Mouse (Mus musculus): Measurements from ENCODE around the gene Bri3bp. TPM values are rescaled to one million over a fixed set of nuclear protein-coding genes. Genes with fewer than 3 reads are reported as not detected.
A peak's percentile ranks its signal among the peaks of the same experiment; 100 is the strongest.

Gene Bri3bp
- polyA plus RNA-seq, 1 experiment from 2014 or later, result 25.3 TPM

DNA sequence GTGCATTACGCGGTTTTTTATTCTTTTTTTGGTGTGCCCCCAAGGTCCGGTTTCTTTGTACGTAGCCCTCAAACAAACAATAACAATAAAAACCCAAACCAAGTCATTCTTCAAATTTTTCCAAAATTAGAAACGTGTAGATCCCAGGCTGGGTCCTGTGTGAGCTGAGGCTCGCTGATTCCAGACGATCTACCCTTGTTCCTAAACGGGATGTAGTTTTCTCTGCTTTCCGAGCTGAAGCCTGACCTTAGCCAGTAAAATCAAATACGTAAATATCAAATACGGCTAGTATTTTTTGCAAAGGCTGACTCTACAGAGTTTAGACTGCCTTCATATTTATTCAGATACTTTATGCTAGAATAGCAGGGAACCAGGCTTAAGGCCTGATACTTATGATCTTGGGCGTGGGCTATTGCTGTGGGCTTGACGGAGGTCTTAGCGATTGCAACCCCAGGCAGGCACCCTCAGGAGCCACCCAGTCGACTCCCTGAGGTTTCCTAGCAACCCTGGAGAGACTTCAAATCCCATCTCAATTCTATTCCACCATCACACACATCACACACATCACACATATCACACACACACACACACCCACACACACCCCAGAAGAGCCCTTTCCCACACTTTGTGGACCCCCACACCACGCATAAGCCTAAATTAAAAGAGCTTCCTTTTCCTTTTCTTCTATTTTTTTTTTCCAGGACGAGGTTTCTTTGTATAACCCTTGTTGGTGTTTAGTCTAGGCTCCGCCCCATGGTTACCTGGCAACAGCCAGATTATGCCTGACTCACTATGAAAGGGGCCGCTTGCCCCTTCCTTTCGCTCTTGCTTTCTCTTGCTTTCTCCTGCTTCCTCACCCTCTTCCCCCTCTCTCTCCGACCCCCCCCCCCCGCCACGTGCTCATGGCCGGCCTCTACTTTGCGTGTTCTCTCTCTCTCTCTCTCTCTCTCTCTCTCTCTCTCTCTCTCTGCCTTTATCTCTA, 47.5 kb upstream of the Bri3bp start:
- 5% methylated on average over 21 of the region's 25 CpGs for WGBS
- no peak for TF ChIP-seq EP300 (optimal IDR thresholded peaks at IDR 0.05)
- TF ChIP-seq CTCF (IDR thresholded peaks at IDR 0.05; ENCODE audit: low read depth), result no peak
- Histone ChIP-seq H3K27me3 (ENCODE audit: control insufficient read depth, insufficient read depth, low read length) (no peaks in the 10 kb centered on the region), H3K4me2 (replicated peaks; ENCODE audit: low read depth) (peak overlapping the region; percentile 51), H3K9ac (ENCODE audit: low read length) (peak overlapping the region; percentile 64), H3K4me3 (ENCODE audit: low read depth, low read length) (peak overlapping the region; percentile 17), H3K9me3 (ENCODE audit: control insufficient read depth, low read length) (no peaks in the 10 kb centered on the region), H3K36me3 (ENCODE audit: control insufficient read depth, insufficient read depth, low read length) (no peaks in the 10 kb centered on the region), H3K4me1 (replicated peaks; ENCODE audit: control insufficient read depth, insufficient read depth) (peaks cover 8% of the 10 kb centered on the region; the same call in 1 of the 2 replicates), H3K27ac (replicated peaks) (peak overlapping the region; percentile 96)
- peak; percentile 42 for ATAC-seq (ENCODE audit: low FRiP score, low TSS enrichment)
- DNase-seq (ENCODE audit: low spot score), result peak; percentile 94

DNA sequence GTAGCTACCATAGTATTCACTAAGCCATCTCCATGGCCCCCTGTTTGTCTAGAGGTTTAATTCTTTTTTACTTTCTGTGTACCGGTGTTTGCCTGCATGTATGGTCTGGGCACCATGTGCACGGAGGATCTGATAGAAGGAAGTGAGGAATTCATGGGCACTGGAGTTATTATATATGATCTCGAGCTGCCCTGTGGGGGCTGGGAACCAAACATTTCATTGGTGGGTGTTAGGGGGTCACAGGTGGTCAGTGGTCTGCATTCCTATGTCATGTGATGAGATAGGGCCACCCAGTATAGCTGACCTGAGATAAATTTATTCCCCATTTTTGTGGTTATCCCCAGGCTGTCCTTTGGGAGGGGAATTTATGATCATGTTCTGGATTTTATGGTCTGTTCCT, 46.4 kb upstream of the Bri3bp start:
- H3K9ac ChIP-seq (ENCODE audit: low read length), result no peak overlapping the region
- no peak overlapping the region for H3K4me3 ChIP-seq (ENCODE audit: low read depth, low read length)
- peak overlapping the region; percentile 96 for H3K27ac ChIP-seq (replicated peaks)
- peaks cover 8% of the 10 kb centered on the region; the same call in 1 of the 2 replicates for H3K4me1 ChIP-seq (replicated peaks; ENCODE audit: control insufficient read depth, insufficient read depth)
- H3K27me3 ChIP-seq (ENCODE audit: control insufficient read depth, insufficient read depth, low read length), result no peaks in the 10 kb centered on the region
- H3K4me2 ChIP-seq (replicated peaks; ENCODE audit: low read depth), result peak overlapping the region; percentile 51; the same call in 1 of the 2 replicates
- DNase-seq (ENCODE audit: low spot score) (no peak), ATAC-seq (ENCODE audit: low FRiP score, low TSS enrichment) (no peak)
- 30% methylated on average over 3 of the region's 3 CpGs for WGBS
- no peaks in the 10 kb centered on the region for H3K9me3 ChIP-seq (ENCODE audit: control insufficient read depth, low read length)
- no peak for TF ChIP-seq EP300 (optimal IDR thresholded peaks at IDR 0.05)
- TF ChIP-seq CTCF (IDR thresholded peaks at IDR 0.05; ENCODE audit: low read depth), result no peak
- H3K36me3 ChIP-seq (ENCODE audit: control insufficient read depth, insufficient read depth, low read length), result no peaks in the 10 kb centered on the region

GRCm38 (mm10) chr5:125400903-125401302, 40.5 kb upstream of the Bri3bp start:
- TF ChIP-seq CTCF (IDR thresholded peaks at IDR 0.05; ENCODE audit: low read depth) (peak; percentile 47), EP300 (optimal IDR thresholded peaks at IDR 0.05) (no peak)
- H3K36me3 ChIP-seq (ENCODE audit: control insufficient read depth, insufficient read depth, low read length), result no peaks in the 10 kb centered on the region
- WGBS, result 32% methylated on average over 7 of the region's 7 CpGs
- DNase-seq (ENCODE audit: low spot score) (no peak), ATAC-seq (ENCODE audit: low FRiP score, low TSS enrichment) (no peak)
- no peak overlapping the region for H3K27ac ChIP-seq (replicated peaks)
- H3K4me3 ChIP-seq (ENCODE audit: low read depth, low read length), result no peak overlapping the region
- no peak overlapping the region for H3K9ac ChIP-seq (ENCODE audit: low read length)
- H3K27me3 ChIP-seq (ENCODE audit: control insufficient read depth, insufficient read depth, low read length), result no peaks in the 10 kb centered on the region
- H3K4me2 ChIP-seq (replicated peaks; ENCODE audit: low read depth), result no peak overlapping the region
- H3K9me3 ChIP-seq (ENCODE audit: control insufficient read depth, low read length), result no peaks in the 10 kb centered on the region
- H3K4me1 ChIP-seq (replicated peaks; ENCODE audit: control insufficient read depth, insufficient read depth), result no peaks in the 10 kb centered on the region

- no peak for TF ChIP-seq CTCF (IDR thresholded peaks at IDR 0.05; ENCODE audit: low read depth)
- TF ChIP-seq EP300 (optimal IDR thresholded peaks at IDR 0.05), result no peak
- no peak overlapping the region for H3K4me3 ChIP-seq (ENCODE audit: low read depth, low read length)
- no peaks in the 10 kb centered on the region for H3K36me3 ChIP-seq (ENCODE audit: control insufficient read depth, insufficient read depth, low read length)
- ATAC-seq (ENCODE audit: low FRiP score, low TSS enrichment) (no peak), DNase-seq (ENCODE audit: low spot score) (no peak)
- H3K27ac ChIP-seq (replicated peaks), result no peak overlapping the region
- no peaks in the 10 kb centered on the region for H3K27me3 ChIP-seq (ENCODE audit: control insufficient read depth, insufficient read depth, low read length)
- H3K4me1 ChIP-seq (replicated peaks; ENCODE audit: control insufficient read depth, insufficient read depth), result no peaks in the 10 kb centered on the region
- H3K9ac ChIP-seq (ENCODE audit: low read length), result no peak overlapping the region
- no peak overlapping the region for H3K4me2 ChIP-seq (replicated peaks; ENCODE audit: low read depth)
- no peaks in the 10 kb centered on the region for H3K9me3 ChIP-seq (ENCODE audit: control insufficient read depth, low read length)
- WGBS, result 66% methylated on average over 10 of the region's 10 CpGs
These were observed 38.9 kb upstream of the Bri3bp start for GRCm38 (mm10) chr5:125402476-125402875.

DNA sequence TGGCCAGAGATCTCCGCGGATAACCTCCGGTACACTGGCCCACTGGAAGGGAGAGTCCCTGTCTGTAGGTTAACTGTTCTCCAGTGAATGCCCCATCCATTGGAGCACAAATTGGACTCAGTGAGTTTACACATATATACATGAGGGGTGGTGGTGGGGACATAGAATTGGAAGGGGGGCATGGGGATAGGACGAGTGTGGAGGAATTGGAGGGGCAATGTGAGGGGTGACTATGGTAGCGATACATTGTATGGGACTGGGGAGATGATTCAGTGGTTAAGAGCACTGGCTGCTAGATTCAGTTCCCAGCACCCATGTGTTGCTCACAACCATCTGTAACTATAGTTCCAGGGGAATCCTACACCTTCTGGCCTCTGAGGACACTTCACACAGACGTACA, 38.4 kb upstream of the Bri3bp start:
- ATAC-seq (ENCODE audit: low FRiP score, low TSS enrichment) (no peak), DNase-seq (ENCODE audit: low spot score) (no peak)
- Histone ChIP-seq H3K4me2 (replicated peaks; ENCODE audit: low read depth) (no peak overlapping the region), H3K4me3 (ENCODE audit: low read depth, low read length) (no peak overlapping the region), H3K4me1 (replicated peaks; ENCODE audit: control insufficient read depth, insufficient read depth) (no peaks in the 10 kb centered on the region), H3K27me3 (ENCODE audit: control insufficient read depth, insufficient read depth, low read length) (no peaks in the 10 kb centered on the region), H3K36me3 (ENCODE audit: control insufficient read depth, insufficient read depth, low read length) (no peaks in the 10 kb centered on the region), H3K9me3 (ENCODE audit: control insufficient read depth, low read length) (no peaks in the 10 kb centered on the region), H3K27ac (replicated peaks) (no peak overlapping the region), H3K9ac (ENCODE audit: low read length) (no peak overlapping the region)
- TF ChIP-seq CTCF (IDR thresholded peaks at IDR 0.05; ENCODE audit: low read depth) (no peak), EP300 (optimal IDR thresholded peaks at IDR 0.05) (no peak)
- 68% methylated on average over 6 of the region's 6 CpGs for WGBS

Data from stomach, postnatal 0 days (tissue).